8 mouse cellular contexts compared by ENCODE assay signal in the genomic region with DNA sequence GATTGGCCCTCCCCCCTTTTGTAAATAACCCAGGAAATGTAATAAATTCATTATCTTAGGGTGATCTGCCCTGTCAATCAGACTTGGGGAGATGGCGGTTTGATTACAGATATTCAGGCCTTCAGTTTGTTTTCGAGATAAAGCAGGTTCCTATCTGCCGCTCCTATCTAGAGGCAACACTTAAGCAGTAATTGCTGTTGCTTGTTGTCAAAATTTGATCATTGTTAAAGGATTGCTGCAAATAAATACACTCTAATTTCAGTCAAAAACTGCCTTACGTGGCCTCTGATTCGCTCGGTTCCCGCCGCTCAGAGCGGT. TPM values are rescaled to one million over a fixed set of nuclear protein-coding genes. Genes with fewer than 3 reads are reported as not detected.
DNase-seq lines count a peak whose midpoint lies in the region; ATAC-seq and TF ChIP-seq lines count a peak whose summit lies in the region.
"Had no signal": no experiment of that assay in that cellular context is flagged by ENCODE, and none has a peak within 500 bp of the region (broad histone marks: within the 10 kb centered on the region; RNA-seq: fewer than 3 reads in every experiment).

No protein-coding gene starts in this region.

- peaks cover 88% of the 10 kb centered on the region for H3K27me3 ChIP-seq in lung, embryonic 14.5 days (ENCODE audit: insufficient read depth, low read length)
- peaks cover 89% of the 10 kb centered on the region for H3K27me3 ChIP-seq in forebrain, embryonic 12.5 days
- H3K27me3 ChIP-seq in limb, embryonic 11.5 days (ENCODE audit: control insufficient read depth, insufficient read depth, low read length), result peaks cover 65% of the 10 kb centered on the region

- peak overlapping the region; percentile 53 for H3K9ac ChIP-seq in lung, embryonic 14.5 days
- peak overlapping the region; percentile 17; the same call in 1 of the 2 replicates for H3K9ac ChIP-seq in forebrain, embryonic 12.5 days
- peak overlapping the region; percentile 67 for H3K9ac ChIP-seq in limb, embryonic 11.5 days (ENCODE audit: low read length)

- DNase-seq in lung, embryonic 14.5 days, result peak; percentile 59
- no peak for DNase-seq in lung, postnatal 25 days (ENCODE audit: low spot score)
- no peak for DNase-seq in limb, embryonic 11.5 days (ENCODE audit: low spot score)
- DNase-seq in frontal cortex, postnatal 10 days (ENCODE audit: low spot score in 2 of 2), result no peak
- no peak for DNase-seq in B cell, adult 2 months
- DNase-seq: cerebellum, adult 2 months had no signal

- no peak for TF ChIP-seq CTCF in lung, embryonic 14.5 days (IDR thresholded peaks at IDR 0.05; ENCODE audit: low read depth)
- no peak for TF ChIP-seq CTCF in olfactory bulb, adult 2 months (IDR thresholded peaks at IDR 0.05; ENCODE audit: insufficient read depth, low read depth, low read length)

- H3K4me3 ChIP-seq in lung, embryonic 14.5 days (ENCODE audit: low read depth, low read length), result peak overlapping the region; percentile 44
- H3K4me3 ChIP-seq in forebrain, embryonic 12.5 days (replicated peaks), result peak overlapping the region; percentile 36
- peak overlapping the region; percentile 51 for H3K4me3 ChIP-seq in limb, embryonic 11.5 days (ENCODE audit: low read depth, low read length)
- H3K4me3 ChIP-seq in olfactory bulb, adult 2 months (ENCODE audit: insufficient read depth, low read depth, low read length), result peak overlapping the region; percentile 11; the same call in 1 of the 2 replicates

- peak overlapping the region; percentile 61 for H3K4me2 ChIP-seq in lung, embryonic 14.5 days
- H3K4me2 ChIP-seq in forebrain, embryonic 12.5 days, result peak overlapping the region; percentile 47; the same call in 1 of the 2 replicates
- H3K4me2 ChIP-seq in limb, embryonic 11.5 days (ENCODE audit: low read depth, severe bottlenecking), result peak overlapping the region; percentile 60

- no peak for ATAC-seq in lung, embryonic 14.5 days (ENCODE audit: insufficient read depth)
- no peak for ATAC-seq in forebrain, embryonic 12.5 days (ENCODE audit: low FRiP score)
- ATAC-seq in limb, embryonic 11.5 days (ENCODE audit: insufficient number of reproducible peaks, low FRiP score, low TSS enrichment, low read depth), result no peak

- no peaks in the 10 kb centered on the region for H3K36me3 ChIP-seq in lung, embryonic 14.5 days (ENCODE audit: insufficient read depth)
- no peaks in the 10 kb centered on the region for H3K36me3 ChIP-seq in forebrain, embryonic 12.5 days (replicated peaks)
- no peaks in the 10 kb centered on the region for H3K36me3 ChIP-seq in limb, embryonic 11.5 days (ENCODE audit: control insufficient read depth, insufficient read depth, low read length)

- no peak overlapping the region for H3K27ac ChIP-seq in lung, embryonic 14.5 days (ENCODE audit: low read depth)
- H3K27ac ChIP-seq in forebrain, embryonic 12.5 days, result peak overlapping the region; percentile 56; the same call in 1 of the 2 replicates
- no peak overlapping the region; the same call in 1 of the 2 replicates for H3K27ac ChIP-seq in limb, embryonic 11.5 days (replicated peaks; ENCODE audit: low read depth, low read length)
- no peak overlapping the region for H3K27ac ChIP-seq in olfactory bulb, adult 2 months (ENCODE audit: insufficient read depth, low read depth, low read length)

- WGBS in lung, embryonic 14.5 days, result 14% methylated on average over 9 of the region's 9 CpGs
- WGBS in forebrain, embryonic 12.5 days, result under 1% methylated on average over 9 of the region's 9 CpGs
- WGBS in limb, embryonic 11.5 days, result 1% methylated on average over 9 of the region's 9 CpGs
- 16% methylated on average over 9 of the region's 9 CpGs for WGBS in olfactory bulb, adult 2 months

- H3K4me1 ChIP-seq in lung, embryonic 14.5 days (ENCODE audit: insufficient read depth), result no peaks in the 10 kb centered on the region
- peaks cover 38% of the 10 kb centered on the region for H3K4me1 ChIP-seq in forebrain, embryonic 12.5 days
- H3K4me1 ChIP-seq in limb, embryonic 11.5 days (ENCODE audit: control insufficient read depth, insufficient read depth, low read length), result peaks cover 12% of the 10 kb centered on the region
- peaks cover 16% of the 10 kb centered on the region for H3K4me1 ChIP-seq in olfactory bulb, adult 2 months (ENCODE audit: control insufficient read depth, insufficient read depth, low read length)

- TF ChIP-seq POLR2A in olfactory bulb, adult 2 months (IDR thresholded peaks at IDR 0.05; ENCODE audit: insufficient read depth, low read depth, low read length), result no peak

- H3K9me3 ChIP-seq in lung, embryonic 14.5 days (ENCODE audit: low read depth, low read length), result no peaks in the 10 kb centered on the region
- no peaks in the 10 kb centered on the region for H3K9me3 ChIP-seq in forebrain, embryonic 12.5 days
- no peaks in the 10 kb centered on the region for H3K9me3 ChIP-seq in limb, embryonic 11.5 days (ENCODE audit: control insufficient read depth, low read length)

RNA-seq across cellular contexts. Expression of gene Foxc1, which starts 3.9 kb away (rescaled TPM):
- 0.63 and 0.74 TPM in 2 replicates for polyA plus RNA-seq in lung, embryonic 14.5 days (2014; fragmentation: Nextera tagmentation; extraction: Ambion mirVana)
- 2.7 and 5.0 TPM in 2 replicates for polyA plus RNA-seq in forebrain, embryonic 12.5 days (2016; fragmentation: Nextera tagmentation; extraction: Ambion mirVana)
- polyA plus RNA-seq in limb, embryonic 11.5 days (2014; fragmentation: Nextera tagmentation; extraction: Ambion mirVana), result 5.6 and 6.4 TPM in 2 replicates
- not detected in 2 replicates for polyA plus RNA-seq in olfactory bulb, adult 2 months (2012; ENCODE audit: insufficient read depth, insufficient read length, low replicate concordance, missing spikeins)

Comparison
In these comparisons a context has a peak if more than half of its experiments do, and no peak if none do; other contexts are left out.
1. H3K9ac ChIP-seq: peak in every context shown above with its lines; median percentile 67 in limb, embryonic 11.5 days; 53 in lung, embryonic 14.5 days; 17 in forebrain, embryonic 12.5 days.